Mouse (Mus musculus): ENCODE results near the gene 9930111J21Rik1. TPM values are rescaled to one million over a fixed set of nuclear protein-coding genes. Genes with fewer than 3 reads are reported as not detected.
"Not testable (repeated sequence)": the region's sequence is repeated elsewhere in the genome, so short reads cannot be mapped to it uniquely, and the experiment has no call there.

Gene 9930111J21Rik1
- polyA plus RNA-seq, 1 experiment from 2014 or later = 0.24 TPM

DNA sequence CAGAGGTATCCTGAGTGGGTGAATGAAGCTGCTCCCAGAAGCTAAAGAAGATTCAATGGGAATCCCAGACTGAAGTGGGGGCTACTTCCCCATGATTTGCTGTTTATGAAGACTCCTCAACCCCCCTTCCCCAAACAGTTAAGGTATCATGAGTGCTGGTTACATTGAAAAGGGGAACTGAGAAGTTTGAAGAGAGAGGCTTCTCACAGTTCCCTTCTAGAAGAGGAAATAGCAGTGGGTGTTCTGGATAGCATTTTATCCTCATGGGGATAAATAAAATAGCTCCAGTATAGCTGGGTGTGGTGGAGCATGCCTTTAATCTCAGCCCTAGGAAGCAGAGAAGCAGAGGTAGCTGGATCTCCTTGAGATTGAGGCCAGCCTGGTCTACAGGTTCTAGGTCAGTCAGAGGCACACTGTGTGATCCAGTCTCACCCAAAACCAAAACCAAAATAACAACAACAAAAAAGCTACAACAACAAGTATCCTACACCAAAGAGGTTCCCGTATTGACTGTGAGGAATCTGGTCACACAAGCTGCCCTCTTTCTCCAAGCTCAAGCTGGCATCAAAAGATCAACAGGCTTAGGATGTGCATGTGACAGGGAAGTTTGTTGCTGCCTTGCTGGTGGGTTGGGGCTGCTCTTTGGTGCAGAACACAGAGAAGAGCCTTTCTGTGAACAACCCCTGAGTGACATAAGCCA is 808 bp downstream of the 9930111J21Rik1 start, which contains the start of gene Olfr56:
Gene Olfr56 (plus strand): TSS at position 650 of the 700 bp plus-strand sequence.
- not testable (repeated sequence) for H3K4me1 ChIP-seq; H3K27me3 ChIP-seq (replicated peaks); H3K27ac ChIP-seq (replicated peaks); H3K36me3 ChIP-seq; H3K9me3 ChIP-seq (replicated peaks); H3K9ac ChIP-seq (replicated peaks); ATAC-seq (ENCODE audit: low FRiP score); H3K4me2 ChIP-seq; H3K4me3 ChIP-seq (replicated peaks)
- no CpG with 5 or more reads among the region's 1 CpGs for WGBS

- H3K9ac ChIP-seq (replicated peaks); H3K4me2 ChIP-seq; H3K9me3 ChIP-seq (replicated peaks); H3K36me3 ChIP-seq; H3K4me1 ChIP-seq; H3K4me3 ChIP-seq (replicated peaks); H3K27me3 ChIP-seq (replicated peaks); H3K27ac ChIP-seq (replicated peaks); ATAC-seq (ENCODE audit: low FRiP score): not testable (repeated sequence)
- WGBS = no CpG with 5 or more reads among the region's 1 CpGs
Observed at GRCm38 (mm10) chr11:48974686-48975085, 4.5 kb downstream of the 9930111J21Rik1 start.

GRCm38 (mm10) chr11:48946090-48946489 is 33.1 kb downstream of the 9930111J21Rik1 start, which contains the start of gene Psme2b:
Gene Psme2b, minus strand, starts transcription at chr11:48946190.
- not testable (repeated sequence) for H3K27ac ChIP-seq (replicated peaks); ATAC-seq (ENCODE audit: low FRiP score); H3K4me2 ChIP-seq; H3K9ac ChIP-seq (replicated peaks); H3K9me3 ChIP-seq (replicated peaks); H3K4me1 ChIP-seq; H3K36me3 ChIP-seq; H3K4me3 ChIP-seq (replicated peaks); H3K27me3 ChIP-seq (replicated peaks)
- WGBS = 95% methylated on average over 6 of the region's 6 CpGs

DNA sequence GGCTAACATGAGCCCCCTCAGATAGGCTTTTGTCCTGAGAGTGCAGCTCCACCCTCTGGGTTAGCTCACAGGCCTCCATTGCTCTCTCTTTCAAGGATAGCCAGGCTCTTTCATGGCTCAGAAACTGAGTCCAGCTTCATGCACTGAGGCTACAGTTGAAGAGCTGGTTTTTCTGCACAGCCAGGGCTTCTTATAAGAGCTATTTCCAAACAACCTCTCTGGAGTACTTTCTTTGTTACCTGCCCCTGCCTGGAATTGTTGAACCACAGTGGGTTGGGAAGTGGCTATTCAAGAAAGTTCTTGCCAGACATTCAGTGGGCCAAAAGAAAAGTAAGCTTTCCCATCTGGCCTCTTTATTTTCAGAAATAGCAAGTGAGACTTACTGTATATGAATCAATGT is 39.9 kb downstream of the 9930111J21Rik1 start:
- not testable (repeated sequence) for H3K4me2 ChIP-seq; H3K9me3 ChIP-seq (replicated peaks); H3K27me3 ChIP-seq (replicated peaks); H3K4me3 ChIP-seq (replicated peaks); H3K4me1 ChIP-seq; ATAC-seq (ENCODE audit: low FRiP score); H3K36me3 ChIP-seq; H3K27ac ChIP-seq (replicated peaks); H3K9ac ChIP-seq (replicated peaks)

- H3K4me2 ChIP-seq; ATAC-seq (ENCODE audit: low FRiP score); H3K9me3 ChIP-seq (replicated peaks); H3K27me3 ChIP-seq (replicated peaks); H3K27ac ChIP-seq (replicated peaks); H3K4me3 ChIP-seq (replicated peaks); H3K9ac ChIP-seq (replicated peaks); H3K4me1 ChIP-seq; H3K36me3 ChIP-seq: not testable (repeated sequence)
- no CpG with 5 or more reads among the region's 3 CpGs for WGBS
Observed at GRCm38 (mm10) chr11:48935291-48935690, 43.9 kb downstream of the 9930111J21Rik1 start.

- H3K4me1 ChIP-seq; H3K4me2 ChIP-seq; H3K9ac ChIP-seq (replicated peaks); ATAC-seq (ENCODE audit: low FRiP score); H3K9me3 ChIP-seq (replicated peaks); H3K27me3 ChIP-seq (replicated peaks); H3K27ac ChIP-seq (replicated peaks); H3K36me3 ChIP-seq; H3K4me3 ChIP-seq (replicated peaks): not testable (repeated sequence)
- 62% methylated on average over 1 of the region's 1 CpGs for WGBS
Observed at GRCm38 (mm10) chr11:48933923-48934322, 45.3 kb downstream of the 9930111J21Rik1 start.

GRCm38 (mm10) chr11:48933422-48933821 is 45.8 kb downstream of the 9930111J21Rik1 start:
- not testable (repeated sequence) for H3K27ac ChIP-seq (replicated peaks); H3K4me3 ChIP-seq (replicated peaks); H3K9me3 ChIP-seq (replicated peaks); ATAC-seq (ENCODE audit: low FRiP score); H3K4me2 ChIP-seq; H3K9ac ChIP-seq (replicated peaks); H3K4me1 ChIP-seq; H3K36me3 ChIP-seq; H3K27me3 ChIP-seq (replicated peaks)
- WGBS = 90% methylated on average over 1 of the region's 1 CpGs

- H3K4me3 ChIP-seq (replicated peaks); H3K27me3 ChIP-seq (replicated peaks); ATAC-seq (ENCODE audit: low FRiP score); H3K36me3 ChIP-seq; H3K9ac ChIP-seq (replicated peaks); H3K9me3 ChIP-seq (replicated peaks); H3K27ac ChIP-seq (replicated peaks); H3K4me2 ChIP-seq; H3K4me1 ChIP-seq: not testable (repeated sequence)
- 89% methylated on average over 1 of the region's 1 CpGs for WGBS
Observed at GRCm38 (mm10) chr11:48928068-48928467, 51.1 kb downstream of the 9930111J21Rik1 start.

- not testable (repeated sequence) for H3K4me2 ChIP-seq; H3K9me3 ChIP-seq (replicated peaks); H3K27me3 ChIP-seq (replicated peaks); H3K9ac ChIP-seq (replicated peaks); H3K36me3 ChIP-seq; H3K4me3 ChIP-seq (replicated peaks); H3K27ac ChIP-seq (replicated peaks); ATAC-seq (ENCODE audit: low FRiP score); H3K4me1 ChIP-seq
Observed at GRCm38 (mm10) chr11:48926437-48926836, 52.8 kb downstream of the 9930111J21Rik1 start.

- H3K4me2 ChIP-seq; ATAC-seq (ENCODE audit: low FRiP score); H3K27ac ChIP-seq (replicated peaks); H3K27me3 ChIP-seq (replicated peaks); H3K9ac ChIP-seq (replicated peaks); H3K36me3 ChIP-seq; H3K9me3 ChIP-seq (replicated peaks); H3K4me3 ChIP-seq (replicated peaks); H3K4me1 ChIP-seq: not testable (repeated sequence)
- WGBS = 80% methylated on average over 5 of the region's 5 CpGs
Observed at GRCm38 (mm10) chr11:48923818-48924217, 55.4 kb downstream of the 9930111J21Rik1 start.

- H3K36me3 ChIP-seq = no peaks in the 10 kb centered on the region
- H3K9ac ChIP-seq (replicated peaks) = no peak overlapping the region
- no peak overlapping the region for H3K27ac ChIP-seq (replicated peaks)
- no peak overlapping the region for H3K4me3 ChIP-seq (replicated peaks)
- no peaks in the 10 kb centered on the region for H3K9me3 ChIP-seq (replicated peaks)
- WGBS = 92% methylated on average over 3 of the region's 3 CpGs
- no peaks in the 10 kb centered on the region for H3K27me3 ChIP-seq (replicated peaks)
- no peak for ATAC-seq (ENCODE audit: low FRiP score)
- H3K4me1 ChIP-seq = no peaks in the 10 kb centered on the region
- no peak overlapping the region for H3K4me2 ChIP-seq
Observed at GRCm38 (mm10) chr11:48918380-48918779, 60.8 kb downstream of the 9930111J21Rik1 start.

- H3K36me3 ChIP-seq = no peaks in the 10 kb centered on the region
- no peak overlapping the region for H3K9ac ChIP-seq (replicated peaks)
- no peaks in the 10 kb centered on the region for H3K4me1 ChIP-seq
- WGBS = 100% methylated on average over 1 of the region's 1 CpGs
- no peak overlapping the region for H3K4me3 ChIP-seq (replicated peaks)
- no peak overlapping the region for H3K4me2 ChIP-seq
- H3K27ac ChIP-seq (replicated peaks) = no peak overlapping the region
- ATAC-seq (ENCODE audit: low FRiP score) = no peak
- H3K9me3 ChIP-seq (replicated peaks) = no peaks in the 10 kb centered on the region
- H3K27me3 ChIP-seq (replicated peaks) = no peaks in the 10 kb centered on the region
Observed at GRCm38 (mm10) chr11:48913611-48914010, 65.6 kb downstream of the 9930111J21Rik1 start.

Data from neural tube, embryonic 15.5 days (tissue).